Mouse (Mus musculus): ENCODE measurements around the gene Rps19.

DNA sequence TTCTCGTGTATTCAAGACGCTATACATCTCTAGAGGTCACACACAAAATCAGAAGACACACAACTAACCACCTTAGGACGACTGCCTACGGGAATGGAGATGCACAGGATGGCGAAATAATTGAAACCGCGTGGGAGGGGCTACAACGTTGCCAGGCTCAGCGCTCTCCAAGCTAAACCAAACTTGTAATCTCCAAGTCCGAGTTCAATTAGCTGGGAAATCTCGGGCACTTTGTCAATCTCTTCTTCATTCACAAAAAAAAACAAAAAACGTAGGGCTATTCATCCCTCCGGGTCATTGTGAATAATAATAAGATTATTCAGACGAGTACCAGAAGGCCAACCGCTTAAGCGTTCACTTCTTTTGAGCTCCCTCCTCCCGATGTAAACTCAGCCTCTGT, 15.1 kb upstream of the Rps19 start:
- TF ChIP-seq CTCF (IDR thresholded peaks at IDR 0.05; ENCODE audit: borderline replicate concordance, extremely low read depth, insufficient read depth, insufficient read length) (no peak), POLR2A (IDR thresholded peaks at IDR 0.05; ENCODE audit: borderline replicate concordance, extremely low read depth, insufficient read depth, insufficient read length, poor library complexity, severe bottlenecking) (no peak)

Measured in brain, embryonic 14.5 days (tissue).